Mouse (Mus musculus) retina, postnatal 1 day (tissue): ENCODE results near the gene Etv6.
"Not testable (repeated sequence)": the region's sequence is repeated elsewhere in the genome, so short reads cannot be mapped to it uniquely, and the experiment has no call there.

ENCODE experiments used
- DNase-seq: peaks from one replicate; pipeline ENCODE4 v3.0.0-alpha.2; 2012

The Etv6 gene

DNA sequence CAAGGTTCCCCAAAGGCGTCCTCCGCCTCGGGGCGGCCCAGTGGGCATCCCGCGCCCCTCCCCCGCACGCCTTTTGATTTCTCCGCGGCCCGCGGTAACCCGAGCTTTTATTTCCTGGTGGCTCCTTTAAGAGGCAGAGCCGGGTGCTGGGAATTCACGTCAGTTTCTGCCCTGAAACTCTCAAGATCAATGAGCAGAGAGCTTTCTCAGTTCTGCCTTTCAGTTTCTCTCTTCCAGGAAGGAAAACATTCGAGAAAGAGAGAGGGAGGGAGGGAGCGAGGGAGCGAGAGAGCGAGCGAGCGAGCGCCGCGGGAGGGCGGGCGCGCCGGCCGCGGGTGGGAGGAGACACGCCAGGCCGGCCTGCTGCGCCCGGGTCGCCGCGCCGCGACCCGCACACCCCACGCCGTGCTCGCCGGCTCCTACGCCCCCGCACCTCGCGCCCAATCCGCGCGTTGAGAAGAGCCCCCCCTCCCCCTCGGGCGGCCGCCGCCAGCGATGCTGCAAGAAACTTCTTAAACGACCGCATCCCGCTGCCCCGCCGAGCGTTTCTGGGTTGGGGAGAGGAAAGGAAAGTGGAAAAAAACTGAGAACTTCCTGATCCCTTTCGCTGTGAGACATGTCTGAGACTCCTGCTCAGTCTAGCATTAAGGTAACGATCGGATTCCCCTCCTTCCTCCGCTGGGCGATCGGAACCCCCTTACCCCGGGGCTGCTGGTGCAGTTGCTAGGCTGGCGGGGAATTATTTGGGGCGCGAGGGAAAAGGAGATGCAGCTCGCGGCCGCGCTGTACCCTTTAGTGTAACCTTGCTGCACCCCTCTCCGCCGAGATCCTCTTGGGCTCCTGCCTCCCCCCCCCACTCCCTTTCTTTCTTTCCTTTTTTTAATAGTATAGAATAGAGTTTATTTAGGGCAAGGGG is at the start of gene Etv6:
TSS of gene Etv6 (plus strand) at position 211 of the 916 bp plus-strand sequence.
- peak; percentile 90 for DNase-seq

DNA sequence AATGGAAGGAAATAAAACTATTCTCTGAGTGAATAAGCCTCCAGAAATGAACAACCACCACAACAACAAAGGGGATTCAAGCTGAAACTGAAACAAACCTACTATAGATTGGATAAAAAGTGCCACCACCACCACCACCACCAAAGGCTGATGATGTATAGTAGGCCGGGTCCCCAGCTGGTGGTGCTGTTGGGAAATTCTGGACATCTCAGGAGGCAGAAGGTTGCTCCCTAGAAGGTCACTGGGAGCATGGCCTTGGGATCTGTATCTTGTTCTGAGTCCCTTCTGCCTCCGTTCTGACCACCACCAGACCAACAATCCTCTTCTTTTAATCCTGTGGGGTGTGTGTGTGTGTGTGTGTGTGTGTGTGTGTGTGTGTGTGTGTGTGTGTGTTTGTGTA is 49.3 kb upstream of the Etv6 start:
- DNase-seq, result peak; percentile 18

DNA sequence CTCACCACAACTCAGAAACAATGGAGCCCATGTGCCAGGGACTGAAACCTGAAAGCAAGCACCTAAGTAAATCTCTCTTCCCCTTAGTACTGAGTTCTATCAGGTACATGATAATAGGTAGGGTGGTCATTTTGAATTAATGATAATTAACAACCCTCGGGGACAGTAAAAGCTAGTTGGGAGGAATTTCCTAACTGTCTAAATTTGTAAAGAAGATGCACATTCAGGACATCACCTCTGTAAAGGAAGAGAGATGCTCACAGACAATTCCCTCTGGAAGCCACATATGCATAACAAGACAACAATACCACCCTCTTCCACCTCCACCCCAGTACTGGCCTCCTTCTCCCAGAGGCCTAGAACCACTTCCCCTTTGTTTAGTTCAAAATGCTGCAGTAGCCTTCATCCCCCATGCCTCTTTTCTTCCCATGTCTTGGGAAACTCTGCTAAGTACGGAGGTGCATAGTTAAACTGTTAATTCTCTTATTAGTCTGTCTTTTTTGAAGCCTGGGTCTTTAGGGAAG is 48.4 kb upstream of the Etv6 start:
- no peak for DNase-seq

DNA sequence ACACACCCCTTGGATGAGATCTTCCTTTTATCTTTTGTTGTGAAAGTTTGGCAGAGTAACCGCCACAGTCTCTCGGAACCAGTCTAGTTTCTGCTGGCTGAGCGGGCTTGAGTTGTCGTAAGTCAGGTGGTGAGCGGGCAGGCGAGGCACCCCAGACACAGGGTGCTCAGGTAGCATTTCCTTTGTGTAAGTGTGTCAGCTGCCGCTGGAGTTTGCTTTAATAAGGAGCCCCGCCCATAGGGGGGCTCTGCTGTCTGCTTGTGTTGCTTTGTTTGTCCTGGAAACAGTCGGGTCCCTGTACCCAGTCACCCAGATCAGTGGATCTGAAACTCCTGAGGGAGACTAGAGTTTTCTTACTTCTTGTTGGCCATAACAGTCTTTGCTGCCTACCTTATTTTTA is 47.5 kb upstream of the Etv6 start:
- peak; percentile 33 for DNase-seq

DNA sequence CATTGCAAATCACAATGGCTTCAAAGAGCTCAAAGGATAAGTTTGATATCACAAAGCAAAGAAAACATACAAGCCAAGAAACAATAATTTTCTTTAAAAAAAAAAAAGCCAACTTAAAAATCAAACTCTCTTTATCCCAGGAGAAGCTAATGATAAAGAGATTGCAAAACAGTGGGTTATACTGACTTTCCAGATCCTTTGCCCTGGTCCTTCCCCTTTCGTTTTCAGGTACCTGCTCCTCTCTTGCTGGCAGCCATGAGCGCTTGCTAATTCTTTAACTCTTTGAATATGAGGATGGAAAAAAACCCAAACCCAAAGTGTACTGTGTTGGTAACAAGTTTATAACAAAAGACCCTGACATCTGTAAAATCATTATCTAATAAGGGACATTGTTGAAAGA is 38.0 kb upstream of the Etv6 start:
- DNase-seq, result no peak

GRCm38 (mm10) chr6:133997935-133998334 is 37.6 kb upstream of the Etv6 start:
- DNase-seq, result no peak

DNA sequence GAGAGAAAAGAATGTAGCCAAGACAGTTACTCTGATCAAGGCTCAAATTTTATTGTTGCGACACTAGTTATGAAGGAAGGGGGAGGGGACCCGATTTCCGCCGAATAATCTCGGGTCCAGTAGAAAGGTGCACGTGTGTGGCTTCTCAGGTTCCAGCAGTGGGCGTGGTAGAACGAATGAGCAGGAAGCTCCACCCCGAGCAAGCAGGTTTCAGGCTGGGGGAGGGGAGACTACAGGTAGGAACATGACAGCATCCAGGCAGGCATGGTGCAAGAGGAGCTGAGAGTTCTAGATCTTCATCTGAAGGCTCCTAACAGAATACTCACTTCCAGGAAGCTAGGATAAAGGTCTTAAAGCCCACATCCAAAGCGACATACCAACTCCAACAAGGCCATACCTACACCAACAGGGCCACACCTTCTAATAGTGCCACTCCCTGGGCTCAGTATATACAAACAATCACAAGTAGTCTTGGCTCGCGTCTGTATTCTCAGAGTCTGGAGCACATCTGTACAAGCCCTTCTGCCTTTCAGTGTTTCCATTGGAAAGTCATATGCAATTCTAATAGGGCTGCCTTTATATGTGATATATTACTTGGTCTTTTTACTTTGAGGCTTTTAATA is 20.9 kb upstream of the Etv6 start:
- DNase-seq, result not testable (repeated sequence)

DNA sequence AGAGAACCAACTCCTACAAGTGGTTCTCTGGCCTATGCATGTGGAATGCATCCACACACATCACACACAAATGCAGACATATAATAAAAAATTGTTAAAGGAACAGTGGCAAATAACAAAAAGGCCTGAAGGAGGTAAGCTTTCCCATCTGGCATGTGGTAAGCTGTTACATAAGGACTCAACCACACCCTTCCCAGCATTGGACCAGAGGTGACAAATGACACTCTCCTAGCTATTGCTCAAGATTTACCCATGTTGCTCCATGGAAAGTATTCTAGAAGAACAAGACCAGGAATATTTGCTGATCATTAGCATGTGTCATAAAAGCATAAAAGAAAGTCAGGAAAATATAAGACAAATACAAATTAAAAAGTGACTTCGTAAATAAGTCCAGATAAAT is 16.7 kb upstream of the Etv6 start:
- DNase-seq, result no peak

- no peak for DNase-seq
Observed at GRCm38 (mm10) chr6:134020821-134021220, 14.7 kb upstream of the Etv6 start.

DNA sequence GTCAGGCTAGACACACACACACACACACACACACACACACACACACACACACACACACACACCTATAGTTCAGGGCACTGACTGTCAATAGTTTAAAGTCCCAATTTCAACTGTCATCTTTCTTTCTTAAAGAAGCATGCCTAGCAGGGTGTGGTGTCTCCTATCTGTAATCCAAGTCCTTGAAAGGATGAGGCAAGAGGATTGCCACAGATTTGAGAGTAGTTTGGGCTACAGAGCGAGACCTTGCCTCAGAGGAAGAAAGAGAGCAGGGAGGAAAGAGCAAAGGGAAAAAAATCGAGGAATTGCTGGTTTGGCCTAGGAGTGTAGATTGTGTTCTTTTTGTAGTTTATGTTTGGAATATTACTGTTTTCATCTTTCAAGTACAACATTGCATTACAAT is 9.2 kb upstream of the Etv6 start:
- no peak for DNase-seq

- no peak for DNase-seq
Observed at GRCm38 (mm10) chr6:134027022-134027421, 8.5 kb upstream of the Etv6 start.

DNA sequence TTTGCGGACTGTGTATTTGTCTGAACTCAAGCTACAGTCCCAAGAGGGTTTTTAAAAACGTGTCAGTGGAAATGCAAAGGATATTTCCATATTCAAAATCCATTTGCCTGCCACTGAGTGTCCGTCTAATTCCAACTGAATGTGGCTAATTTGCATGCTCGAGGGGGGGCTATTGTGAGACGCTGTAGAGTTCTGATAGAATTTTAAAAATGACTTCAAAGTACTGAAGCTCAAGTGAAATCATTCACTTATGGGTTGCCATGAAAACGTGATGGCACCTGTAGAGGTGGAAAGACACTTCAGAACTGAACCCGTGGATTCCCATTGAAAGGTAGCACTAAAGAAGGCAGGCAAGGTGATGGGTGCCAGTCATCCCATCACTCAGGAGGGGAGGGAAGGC is 3.0 kb upstream of the Etv6 start:
- no peak for DNase-seq

DNA sequence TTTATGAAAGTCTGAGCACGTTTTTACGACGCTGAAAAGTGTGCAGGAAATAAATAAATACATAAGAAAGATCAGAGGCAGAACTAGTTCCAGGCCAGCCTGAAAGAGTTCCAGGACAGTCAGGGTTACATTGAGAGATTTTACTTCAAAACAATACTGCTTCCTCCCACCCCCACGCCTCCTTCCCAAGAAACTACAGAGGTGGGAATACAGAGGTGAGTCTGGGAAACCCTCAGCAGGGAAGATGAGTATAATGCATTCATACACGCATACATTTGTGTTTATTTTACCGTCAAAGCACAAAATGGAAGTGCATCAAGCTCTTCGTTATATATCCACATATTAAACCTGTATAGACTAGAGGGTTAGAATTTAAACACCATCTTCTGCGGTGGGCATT is 1.1 kb upstream of the Etv6 start:
- DNase-seq, result no peak

DNA sequence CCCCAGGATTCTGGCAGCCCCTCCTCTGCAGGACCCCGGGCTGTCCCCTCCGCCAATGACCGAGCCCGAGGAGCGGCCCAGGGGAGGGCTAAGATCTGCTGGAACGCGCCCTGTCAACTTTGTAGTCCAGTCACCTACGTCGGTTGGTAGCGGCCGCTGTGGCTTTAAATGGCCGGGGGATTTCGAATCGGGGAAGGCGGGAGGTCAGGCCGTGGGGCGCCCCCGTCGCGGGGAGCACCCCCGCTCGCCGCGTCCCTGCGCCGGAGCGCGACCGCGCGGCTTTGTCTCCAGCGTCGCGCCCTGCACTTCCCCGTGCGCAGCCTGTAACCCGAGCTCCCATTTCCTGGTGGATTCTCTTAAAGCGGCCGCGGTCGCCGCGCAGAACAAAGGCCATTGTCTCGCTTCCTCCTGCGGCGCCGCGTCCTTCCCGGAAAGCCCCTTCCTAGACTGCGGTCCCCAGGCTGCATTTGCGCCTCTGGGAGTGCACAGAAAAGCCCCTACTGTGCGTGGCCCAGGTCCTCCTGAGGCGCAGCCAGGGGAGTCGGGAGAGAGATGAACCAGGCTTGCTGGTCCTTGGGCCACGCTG is 503 bp upstream of the Etv6 start:
- peak; percentile 95 for DNase-seq

DNA sequence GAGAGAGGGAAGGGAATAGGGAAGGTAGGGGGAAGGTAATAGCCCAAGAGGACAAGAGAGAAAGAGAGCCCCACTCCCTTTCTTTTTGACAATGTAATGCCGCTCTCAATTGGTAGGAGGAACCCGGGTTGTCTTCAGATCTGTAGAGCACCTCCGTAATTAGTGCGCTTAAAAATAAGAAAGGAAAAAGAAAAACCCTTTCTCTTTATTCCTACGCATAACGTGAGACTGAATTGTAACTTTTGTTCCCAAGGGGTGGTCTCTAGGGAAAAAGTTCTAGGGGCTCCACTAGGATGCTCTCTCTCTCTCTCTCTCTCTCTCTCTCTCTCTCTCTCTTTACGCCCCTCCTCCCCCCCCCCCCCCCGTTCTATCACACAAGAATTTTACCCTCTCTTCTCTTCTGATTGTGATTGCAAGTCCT is 1.0 kb downstream of the Etv6 start:
- no peak for DNase-seq

DNA sequence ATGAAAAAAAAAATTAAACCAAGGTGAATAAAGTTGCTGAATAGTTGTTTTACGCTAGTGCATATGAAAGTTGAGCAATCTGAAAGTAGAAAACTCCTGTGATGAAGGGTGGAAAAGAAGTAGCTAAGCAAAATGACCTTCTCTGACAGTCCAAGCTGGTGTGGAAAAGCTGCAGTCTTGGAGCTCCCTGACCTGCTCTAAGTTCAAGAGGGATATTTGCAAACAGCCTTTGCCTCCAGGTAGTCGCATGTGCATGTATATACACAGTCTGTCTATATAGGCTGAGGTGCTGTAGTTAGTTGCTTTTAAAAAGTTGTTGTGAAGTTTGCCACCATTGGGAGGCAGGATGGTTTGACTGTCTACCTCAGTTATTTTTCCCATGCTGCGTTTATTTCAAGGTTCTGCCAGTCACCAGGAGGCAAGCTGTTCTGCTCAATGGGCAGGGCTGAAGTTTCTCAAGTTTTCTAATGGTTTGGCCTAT is 1.5 kb downstream of the Etv6 start:
- no peak for DNase-seq

- no peak for DNase-seq
Observed at GRCm38 (mm10) chr6:134037960-134038359, 2.5 kb downstream of the Etv6 start.

- DNase-seq, result no peak
Observed at GRCm38 (mm10) chr6:134038881-134039280, 3.4 kb downstream of the Etv6 start.

DNA sequence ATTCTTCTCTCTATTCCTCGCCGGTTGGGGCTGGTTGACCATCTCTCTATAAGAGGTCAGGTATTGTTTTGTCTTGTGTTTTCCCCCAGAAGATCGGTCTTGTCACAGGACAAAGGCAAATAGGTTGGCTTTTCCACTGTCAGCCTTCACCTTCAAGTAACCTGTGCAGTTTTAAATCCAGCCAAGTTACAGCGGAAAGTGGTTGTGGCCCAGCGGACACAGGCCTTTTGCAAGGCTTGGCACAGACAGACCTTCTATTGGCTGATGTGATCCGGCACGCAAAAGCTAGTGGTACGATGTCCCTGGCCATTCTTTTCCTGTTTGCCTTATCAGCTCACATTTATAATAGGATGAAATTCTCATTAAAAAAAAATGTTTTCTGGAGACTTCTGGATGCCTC is 3.9 kb downstream of the Etv6 start:
- no peak for DNase-seq

- DNase-seq, result no peak
Observed at GRCm38 (mm10) chr6:134040312-134040711, 4.8 kb downstream of the Etv6 start.

DNA sequence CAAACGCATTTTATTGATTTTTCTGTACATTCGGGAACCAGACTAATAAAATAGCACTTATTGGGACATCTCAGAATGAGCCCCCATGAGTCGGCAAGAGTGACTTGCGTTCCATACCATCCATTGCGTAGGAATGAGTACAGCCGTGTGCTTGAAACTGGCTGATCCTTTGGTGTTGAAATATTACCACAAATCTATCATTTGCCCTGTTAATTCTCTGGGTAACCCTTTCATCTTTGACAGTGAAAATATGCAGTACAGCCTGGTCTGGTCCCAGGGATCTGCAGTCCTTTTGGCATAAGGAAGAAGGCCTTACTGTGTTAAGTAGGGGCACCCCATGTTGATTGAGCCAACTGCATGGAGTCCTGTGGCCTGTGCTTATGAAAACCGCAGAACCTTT is 5.8 kb downstream of the Etv6 start:
- DNase-seq, result no peak

DNA sequence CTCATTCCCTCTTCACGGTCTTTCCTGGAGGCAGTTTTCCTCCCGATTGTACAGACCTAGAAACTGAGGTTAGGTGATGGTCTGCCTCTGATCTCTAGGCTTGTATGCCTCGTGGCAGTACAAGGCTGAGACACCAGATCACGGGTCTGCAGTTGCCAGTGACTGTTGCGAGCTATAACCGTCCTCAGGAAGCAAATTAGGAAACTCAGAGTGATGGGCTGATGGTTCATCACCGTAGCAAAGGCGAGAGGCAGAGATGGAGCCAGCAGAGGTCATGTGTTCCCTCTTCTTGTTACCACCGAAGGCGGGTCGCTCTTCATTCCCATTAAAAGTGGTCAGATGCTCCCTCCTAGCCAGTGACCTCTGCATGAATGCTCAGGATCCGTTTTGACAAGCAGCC is 6.4 kb downstream of the Etv6 start:
- DNase-seq, result peak; percentile 64

DNA sequence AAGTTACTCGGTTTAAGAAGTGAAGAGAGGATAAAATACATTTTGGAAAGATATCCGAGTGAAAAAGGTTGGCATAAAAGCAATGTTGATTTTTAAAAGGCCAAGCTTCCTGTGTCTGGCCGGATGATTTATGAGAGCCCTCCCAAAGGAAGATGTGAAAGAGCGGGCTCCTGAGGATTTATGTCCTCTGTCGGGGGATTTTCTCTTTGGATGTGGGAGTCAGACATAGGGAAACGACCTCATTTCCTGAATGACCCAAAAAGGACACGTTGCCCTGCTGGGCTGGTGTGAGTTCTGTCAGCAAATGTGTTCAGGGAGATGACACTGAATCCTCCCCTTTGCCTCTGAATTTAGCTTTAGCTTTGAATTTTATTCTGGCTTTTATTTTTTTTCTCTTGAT is 8.0 kb downstream of the Etv6 start:
- DNase-seq, result no peak
